Mouse (Mus musculus): ENCODE results near the gene Defb3.
"Not testable (repeated sequence)": the region's sequence is repeated elsewhere in the genome, so short reads cannot be mapped to it uniquely, and the experiment has no call there.

The Defb3 gene

GRCm38 (mm10) chr8:19293060-19293459 is at the start of gene Defb3:
Gene Defb3, plus strand, starts transcription at chr8:19293360.
- not testable (repeated sequence) for DNase-seq

- DNase-seq: no peak
Measured at GRCm38 (mm10) chr8:19247280-19247679, 45.9 kb upstream of the Defb3 start, which contains the start of gene Defb5. Gene Defb5, plus strand, starts transcription at chr8:19247580.

GRCm38 (mm10) chr8:19258136-19258535 is 35.0 kb upstream of the Defb3 start:
- no peak for DNase-seq

- no peak for DNase-seq
Measured at GRCm38 (mm10) chr8:19259667-19260066, 33.5 kb upstream of the Defb3 start.

DNA sequence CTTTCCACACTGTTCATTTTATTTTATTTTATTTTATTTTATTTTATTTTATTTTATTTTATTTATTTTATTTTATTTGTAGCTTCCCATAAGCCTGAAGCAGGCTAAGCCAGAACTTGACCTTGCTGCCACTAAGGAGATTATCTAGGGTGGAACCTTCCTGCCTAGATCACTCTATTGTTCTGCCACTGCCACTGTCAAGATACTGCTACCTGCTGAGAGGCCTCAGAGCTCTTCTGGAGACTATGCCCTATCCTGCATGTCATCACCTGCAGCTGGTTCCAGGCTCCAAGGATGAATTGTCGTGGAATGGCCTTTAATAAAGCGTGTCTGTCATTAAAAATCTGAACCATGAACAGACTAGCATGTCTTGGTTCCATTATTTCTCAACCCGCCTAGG is 5.2 kb downstream of the Defb3 start:
- DNase-seq: not testable (repeated sequence)

DNA sequence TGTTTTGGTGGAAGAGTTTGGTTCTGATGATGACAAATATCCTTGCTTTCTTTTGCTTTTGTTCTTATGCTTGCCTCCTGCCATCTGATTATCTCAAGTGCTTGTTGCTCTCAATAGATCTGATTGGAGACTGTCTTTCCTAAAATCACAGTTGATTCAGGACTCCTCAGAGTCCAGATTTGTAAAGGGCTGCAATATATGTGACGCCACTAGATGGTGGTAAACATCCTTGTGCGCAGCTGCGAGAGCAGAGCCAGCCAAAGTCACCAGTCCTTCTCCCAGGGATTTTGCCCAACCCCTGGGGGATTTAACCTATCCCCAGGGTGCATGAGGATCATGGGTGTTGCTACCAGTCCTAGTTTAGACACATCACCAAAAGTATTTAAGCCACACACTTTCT is 38.7 kb downstream of the Defb3 start:
- DNase-seq: no peak

Data from B cell, adult 2 months (primary cell).